Mouse (Mus musculus): Measurements from ENCODE around the gene Hacd3. TPM values are rescaled to one million over a fixed set of nuclear protein-coding genes. Genes with fewer than 3 reads are reported as not detected.

The Hacd3 gene
- 100 to 1,000 TPM in 1 of 2 experiments, 10 to 100 TPM in 1; 91.7 to 171 TPM for polyA plus RNA-seq (2017; shearing (Covaris generic))

GRCm38 (mm10) chr9:65020991-65021886, at the start of gene Hacd3:
TSS of gene Hacd3 (minus strand) at chr9:65021693.

GRCm38 (mm10) chr9:65032269-65033108, 11.0 kb upstream of the Hacd3 start, which contains the start of gene Dpp8:
TSS of gene Dpp8 (plus strand) at chr9:65032414.

GRCm38 (mm10) chr9:64960117-64960977, 61.1 kb downstream of the Hacd3 start, which contains the start of gene Ints14:
TSS of gene Ints14 (plus strand) at chr9:64960905.

GRCm38 (mm10) chr9:64951161-64951657, 70.3 kb downstream of the Hacd3 start, which contains the start of gene Slc24a1:
TSS of gene Slc24a1 (minus strand) at chr9:64951607.

Other genes with a start within 250 kb of the Hacd3 start
- 10 to 100 TPM; 20.4 to 25.2 TPM for gene Dennd4a, start 210.4 kb downstream of the Hacd3 start, polyA plus RNA-seq (2017; shearing (Covaris generic))
- gene Slc24a1, start 70.1 kb downstream of the Hacd3 start, polyA plus RNA-seq (2017; shearing (Covaris generic)): under 1 TPM; 0.07 to 0.77 TPM
- 10 to 100 TPM; 37.2 to 51.1 TPM for gene Ints14, start 60.8 kb downstream of the Hacd3 start, polyA plus RNA-seq (2017; shearing (Covaris generic))
- gene Dpp8, start 10.7 kb upstream of the Hacd3 start, polyA plus RNA-seq (2017; shearing (Covaris generic)): 10 to 100 TPM; 62.1 to 79.4 TPM
- gene Igdcc4, start 79.8 kb upstream of the Hacd3 start, polyA plus RNA-seq (2017; shearing (Covaris generic)): 1 to 10 TPM in 1 of 2 experiments, under 1 TPM in 1; 0.08 to 3.4 TPM
- gene Igdcc3, start 119.5 kb upstream of the Hacd3 start, polyA plus RNA-seq (2017; shearing (Covaris generic)): under 1 TPM; 0.09 to 0.10 TPM
- 10 to 100 TPM; 10.6 to 25.3 TPM for gene Parp16, start 173.7 kb upstream of the Hacd3 start, polyA plus RNA-seq (2017; shearing (Covaris generic))
- under 1 TPM; 0.04 to 0.49 TPM for gene Cilp, start 243.5 kb upstream of the Hacd3 start, polyA plus RNA-seq (2017; shearing (Covaris generic))

Measured in inflammation-experienced regulatory T-cells (primary cell).